Mouse (Mus musculus) olfactory bulb, adult 2 months (tissue): ENCODE measurements around the gene Ppm1f. TPM values are rescaled to one million over a fixed set of nuclear protein-coding genes. Genes with fewer than 3 reads are reported as not detected.
"Not testable (repeated sequence)": the region's sequence is repeated elsewhere in the genome, so short reads cannot be mapped to it uniquely, and the experiment has no call there.

Source experiments
- H3K27ac ChIP-seq: fragments of 200-500 bp; 2 replicates; pipeline ENCODE4 v1.5.1; 2012; ENCODE audit warnings: low read depth, low read length; ENCODE audit not compliant: insufficient read depth
- H3K4me1 ChIP-seq: fragments of 200-500 bp; 2 replicates; pipeline ENCODE4 v1.6.1; 2012; ENCODE audit warnings: low read length; ENCODE audit not compliant: control insufficient read depth, insufficient read depth
- H3K4me3 ChIP-seq: fragments of 200-500 bp; 2 replicates; pipeline ENCODE4 v1.5.1; 2012; ENCODE audit warnings: mild to moderate bottlenecking, low read depth, low read length, moderate library complexity; ENCODE audit not compliant: insufficient read depth
- CTCF ChIP-seq: fragments of 200-500 bp; IDR thresholded peaks from 2 replicates; pipeline ENCODE4 v1.5.1; 2012; ENCODE audit warnings: low read depth, mild to moderate bottlenecking, low read length, moderate library complexity; ENCODE audit not compliant: insufficient read depth
- POLR2A ChIP-seq: fragments of 200-500 bp; IDR thresholded peaks from 2 replicates; pipeline ENCODE4 v1.6.1; 2012; ENCODE audit warnings: mild to moderate bottlenecking, low read depth, low read length, moderate library complexity; ENCODE audit not compliant: insufficient read depth
- WGBS: fragments of 180-500 bp; shearing (Covaris S2); methylation state at CpG from one replicate; pipeline ENCODE4 v1.1.7; 2018; 5-methylcytosine and 5-hydroxymethylcytosine counted together
- polyA plus RNA-seq: library from polyadenylated mRNA; stranded (reverse); fragments of >200 nt; gene quantifications from 2 replicates; pipeline ENCODE4 v1.2.4, GENCODE M21; 2012; ENCODE audit warnings: low replicate concordance; ENCODE audit not compliant: missing spikeins, insufficient read depth, insufficient read length

Ppm1f gene
- polyA plus RNA-seq, 1 experiment, result not detected

GRCm38 (mm10) chr16:16903188-16903587 is 6.9 kb downstream of the Ppm1f start:
- Histone ChIP-seq H3K27ac (no peak overlapping the region), H3K4me3 (no peak overlapping the region), H3K4me1 (peaks cover 6% of the 10 kb centered on the region; the same call in 1 of the 2 replicates)
- WGBS, result 81% methylated on average over 5 of the region's 5 CpGs
- TF ChIP-seq POLR2A (no peak), CTCF (no peak)

- H3K4me3 ChIP-seq, result no peak overlapping the region
- TF ChIP-seq POLR2A, result no peak
- no peak overlapping the region for H3K27ac ChIP-seq
- 73% methylated on average over 6 of the region's 6 CpGs for WGBS
- peaks cover 11% of the 10 kb centered on the region for H3K4me1 ChIP-seq
Observed at GRCm38 (mm10) chr16:16907799-16908198, 11.5 kb downstream of the Ppm1f start.

GRCm38 (mm10) chr16:16911641-16912597 is 15.7 kb downstream of the Ppm1f start:
- WGBS, result 34% methylated on average over 13 of the region's 13 CpGs
- Histone ChIP-seq H3K4me1 (peaks cover 11% of the 10 kb centered on the region), H3K4me3 (no peak overlapping the region), H3K27ac (peak overlapping the region; percentile 19; the same call in 1 of the 2 replicates)
- no peak for TF ChIP-seq POLR2A
- TF ChIP-seq CTCF, result peak; percentile 93

- no peak for TF ChIP-seq CTCF
- no peak for TF ChIP-seq POLR2A
- Histone ChIP-seq H3K4me1 (peaks cover 11% of the 10 kb centered on the region), H3K27ac (no peak overlapping the region), H3K4me3 (no peak overlapping the region)
- 82% methylated on average over 1 of the region's 1 CpGs for WGBS
Observed at GRCm38 (mm10) chr16:16913440-16913839, 17.2 kb downstream of the Ppm1f start.

DNA sequence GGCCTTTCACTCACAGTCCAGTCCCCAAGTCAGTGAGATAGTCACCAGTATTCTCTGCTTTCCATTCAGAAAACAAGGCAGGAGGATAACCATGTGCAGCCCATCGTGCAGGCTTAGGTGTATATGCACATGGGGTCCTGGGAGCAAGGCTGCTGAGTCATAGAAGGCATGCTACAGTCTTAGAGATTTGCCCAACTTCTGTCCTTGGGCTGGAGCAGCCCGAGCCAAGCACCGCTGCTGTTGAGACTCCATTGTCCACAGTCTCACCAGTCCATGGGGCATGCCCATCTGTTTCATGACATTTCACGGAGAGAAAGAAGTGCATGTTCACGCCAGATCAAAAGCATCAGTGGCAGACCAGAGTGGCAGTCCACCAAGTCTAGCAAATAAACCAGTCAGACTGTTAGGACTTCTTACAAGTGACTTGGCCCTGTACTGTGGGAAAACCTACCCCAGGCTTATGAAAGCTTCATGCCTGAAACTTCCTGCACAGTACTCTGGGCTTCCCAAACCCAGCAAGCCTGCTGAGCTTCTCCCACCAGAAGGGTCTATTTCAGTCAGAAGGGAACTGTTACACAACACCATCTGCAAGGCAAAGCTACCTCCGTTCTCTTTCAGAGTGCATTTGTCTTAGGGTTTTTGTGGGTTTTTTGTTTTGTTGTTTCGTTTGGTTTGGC is 22.3 kb downstream of the Ppm1f start:
- Histone ChIP-seq H3K4me1 (peaks cover 11% of the 10 kb centered on the region), H3K27ac (no peak overlapping the region), H3K4me3 (no peak overlapping the region)
- TF ChIP-seq CTCF (no peak), POLR2A (no peak)
- 70% methylated on average over 7 of the region's 7 CpGs for WGBS

DNA sequence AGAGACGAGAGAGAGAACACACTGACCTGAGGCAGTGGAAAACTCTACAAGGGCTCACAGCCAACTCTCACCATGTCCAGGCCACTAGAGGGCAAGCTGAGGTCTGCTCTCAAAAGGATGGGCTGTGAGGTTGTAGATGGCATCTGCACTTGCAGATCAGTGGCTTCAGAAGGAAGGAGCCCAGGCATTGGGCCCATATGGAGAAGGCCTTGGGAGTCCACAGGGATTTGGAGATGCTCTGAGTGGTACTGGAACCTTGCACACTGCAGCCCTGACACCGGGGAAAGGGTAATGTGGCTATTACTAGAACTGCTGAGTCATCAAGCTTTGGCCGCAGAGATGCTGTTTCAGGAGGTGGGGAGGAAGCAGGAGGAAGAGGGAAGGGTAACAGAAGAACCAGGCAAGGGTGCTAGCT is 24.8 kb downstream of the Ppm1f start:
- WGBS, result 23% methylated on average over 3 of the region's 3 CpGs
- H3K4me1 ChIP-seq, result peaks cover 12% of the 10 kb centered on the region
- H3K4me3 ChIP-seq, result no peak overlapping the region
- TF ChIP-seq CTCF, result peak; percentile 31; the same call in 1 of the 2 replicates
- no peak for TF ChIP-seq POLR2A
- H3K27ac ChIP-seq, result peak overlapping the region; percentile 64

- Histone ChIP-seq H3K4me3 (no peak overlapping the region), H3K27ac (no peak overlapping the region), H3K4me1 (peaks cover 32% of the 10 kb centered on the region)
- TF ChIP-seq CTCF (no peak), POLR2A (no peak)
- WGBS, result over 99% methylated on average over 3 of the region's 3 CpGs
Observed at GRCm38 (mm10) chr16:16924481-16924880, 28.2 kb downstream of the Ppm1f start.

DNA sequence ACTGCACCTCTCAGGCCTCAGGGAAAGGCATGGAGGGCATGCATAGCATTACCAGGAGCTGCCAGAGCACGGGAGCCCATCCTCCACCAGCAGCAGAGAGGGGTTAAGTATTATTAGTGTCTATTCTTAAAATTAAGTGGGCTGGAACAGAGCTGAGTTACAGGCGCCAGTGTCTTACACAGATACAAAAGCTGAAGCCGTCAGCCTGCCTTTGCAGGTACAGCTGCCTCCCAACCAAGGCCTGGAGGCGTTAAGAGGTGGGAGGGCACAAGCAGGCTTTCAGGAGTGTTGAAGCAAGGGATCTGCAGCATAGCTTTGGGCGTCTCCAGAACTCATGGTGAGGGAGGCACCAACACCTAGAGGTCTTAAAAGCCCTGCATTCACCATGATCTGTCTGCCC is 30.3 kb downstream of the Ppm1f start:
- Histone ChIP-seq H3K4me1 (peaks cover 42% of the 10 kb centered on the region), H3K27ac (peak overlapping the region; percentile 85), H3K4me3 (no peak overlapping the region)
- TF ChIP-seq CTCF, result no peak
- TF ChIP-seq POLR2A, result no peak
- WGBS, result 17% methylated on average over 5 of the region's 5 CpGs

DNA sequence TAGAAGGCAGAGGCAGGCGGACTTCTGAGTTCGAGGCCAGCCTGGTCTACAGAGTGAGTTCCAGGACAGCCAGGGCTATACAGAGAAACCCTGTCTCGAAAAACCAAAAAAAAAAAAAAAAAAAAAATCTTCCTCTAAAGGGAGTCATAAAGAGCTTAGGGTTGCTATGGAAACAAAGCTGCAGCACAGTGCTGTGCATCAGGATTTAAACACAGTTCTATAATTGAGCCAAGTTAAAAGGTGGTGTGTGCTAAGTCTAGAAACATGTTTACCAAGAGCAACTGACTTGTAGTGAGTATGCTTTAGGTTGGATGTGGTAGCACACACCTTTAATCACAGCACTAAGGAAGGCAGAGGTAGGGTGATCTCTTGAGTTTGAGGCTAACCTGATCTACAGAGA is 32.6 kb downstream of the Ppm1f start:
- 50% methylated on average over 3 of the region's 3 CpGs for WGBS
- Histone ChIP-seq H3K4me1 (peaks cover 39% of the 10 kb centered on the region), H3K27ac (peak overlapping the region; percentile 94)
- not testable (repeated sequence) for H3K4me3 ChIP-seq
